Mouse (Mus musculus) activated CD4-positive, CD25-positive, alpha-beta regulatory T cell (primary cell): ENCODE results near the gene Ltf. TPM values are rescaled to one million over a fixed set of nuclear protein-coding genes. Genes with fewer than 3 reads are reported as not detected.

Experiments
- polyA plus RNA-seq, 2 experiments: library from polyadenylated mRNA; unstranded; fragments of 100-300 nt; shearing (Covaris generic); gene quantifications; one replicate each; pipeline ENCODE4 v1.2.1; 2017

Ltf gene
- 1 to 10 TPM in 1 of 2 experiments, not detected in 1; 1.3 TPM for polyA plus RNA-seq

DNA sequence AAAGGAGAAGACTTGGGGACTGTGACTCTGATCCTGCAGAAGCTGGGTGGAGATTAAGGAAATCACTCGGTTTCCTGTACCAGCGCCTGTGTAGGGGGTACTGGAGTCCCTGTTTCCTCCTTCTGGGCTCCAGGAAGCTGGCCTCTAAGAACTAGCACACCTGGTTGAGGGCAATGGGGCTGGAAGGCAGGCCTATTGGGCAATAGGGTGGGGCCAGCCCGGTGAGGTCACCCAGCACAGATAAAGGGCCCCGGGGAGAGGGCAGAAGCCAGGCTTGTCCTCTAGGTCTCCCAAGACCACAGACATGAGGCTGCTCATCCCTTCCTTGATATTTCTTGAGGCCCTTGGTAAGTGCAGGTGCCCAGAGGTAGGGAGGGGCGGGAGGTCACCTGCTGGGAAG is at the start of gene Ltf:
Ltf (plus strand) TSS at position 250 of the 400 bp plus-strand sequence.

DNA sequence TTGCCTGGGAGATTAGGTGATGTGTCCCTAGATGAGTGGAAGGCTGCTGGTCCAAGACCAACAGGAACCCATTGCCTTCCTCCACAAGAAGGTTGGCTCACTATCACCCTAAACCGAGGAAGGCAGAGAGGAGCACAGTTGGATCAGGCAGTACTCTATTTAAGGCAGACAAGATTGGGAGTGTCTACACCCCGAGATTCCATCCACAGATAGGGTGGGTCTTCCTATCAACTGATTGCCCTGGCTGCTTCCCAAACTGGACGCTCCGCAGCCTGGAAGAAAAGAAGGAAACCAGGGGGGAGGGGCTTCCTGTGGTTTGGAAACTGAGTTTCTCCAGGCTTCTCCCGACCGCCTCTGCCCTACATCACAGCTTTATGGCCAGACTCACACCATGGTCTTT is 28.9 kb upstream of the Ltf start, which contains the start of gene Rtp3:
Rtp3 (minus strand) TSS at position 380 of the 400 bp plus-strand sequence.

DNA sequence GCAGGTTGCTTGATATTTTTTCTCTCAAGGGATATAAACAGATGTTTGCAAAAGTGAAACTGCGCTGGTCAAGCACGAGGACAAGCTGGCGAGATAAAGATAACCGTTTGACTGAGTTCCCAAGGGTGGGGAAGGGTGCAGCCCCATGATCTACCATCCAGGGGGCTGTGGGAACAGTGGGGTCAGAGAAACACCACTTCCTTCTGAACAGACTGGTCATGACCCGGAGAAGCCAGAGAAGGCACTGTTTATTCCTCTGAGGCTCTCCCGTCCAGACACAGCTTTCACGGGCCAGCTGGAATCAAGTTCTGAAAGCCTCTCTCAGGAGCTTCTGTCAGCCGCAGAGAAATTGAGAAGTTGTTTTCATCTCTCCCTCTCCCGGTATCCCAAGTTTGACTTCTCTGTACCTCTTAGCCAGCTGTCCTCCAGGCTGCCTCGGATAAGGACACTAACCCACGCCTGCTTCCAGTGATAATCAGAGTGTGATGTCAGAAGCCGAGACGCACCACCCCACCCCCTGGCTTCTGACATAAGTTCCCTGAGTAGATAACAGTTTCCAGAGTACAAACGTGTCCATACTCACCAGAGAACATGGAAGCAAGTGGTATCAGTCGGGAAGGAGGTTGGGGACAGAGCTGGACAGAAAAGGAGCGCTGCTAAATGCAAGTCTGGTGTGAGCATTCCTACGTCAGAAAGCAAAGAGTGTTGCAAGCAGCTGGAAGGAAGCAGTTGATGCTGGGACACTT is 37.9 kb downstream of the Ltf start, which contains the start of gene Ccrl2:
Ccrl2 (minus strand) TSS at position 722 of the 746 bp plus-strand sequence.

Other genes with a start within 250 kb of the Ltf start
- gene Prss42, start 221.1 kb upstream of the Ltf start, polyA plus RNA-seq = not detected
- not detected for gene Prss44, start 205.3 kb upstream of the Ltf start, polyA plus RNA-seq
- under 1 TPM in 1 of 2 experiments, not detected in 1; 0.10 TPM for gene Prss43, start 192.6 kb upstream of the Ltf start, polyA plus RNA-seq
- under 1 TPM in 1 of 2 experiments, not detected in 1; 0.20 TPM for gene Prss45, start 184.7 kb upstream of the Ltf start, polyA plus RNA-seq
- gene Prss46, start 174.8 kb upstream of the Ltf start, polyA plus RNA-seq = not detected
- under 1 TPM in 1 of 2 experiments, not detected in 1; 0.77 TPM for gene Prss50, start 161.3 kb upstream of the Ltf start, polyA plus RNA-seq
- 10 to 100 TPM; 20.6 to 33.1 TPM for gene Als2cl, start 139.4 kb upstream of the Ltf start, polyA plus RNA-seq
- 10 to 100 TPM in 1 of 2 experiments, 1 to 10 TPM in 1; 6.7 to 16.9 TPM for gene Tmie, start 139.2 kb upstream of the Ltf start, polyA plus RNA-seq
- 1 to 10 TPM in 1 of 2 experiments, not detected in 1; 5.1 TPM for gene Fam240a, start 102.4 kb upstream of the Ltf start, polyA plus RNA-seq
- 1 to 10 TPM; 3.3 to 7.6 TPM for gene Tdgf1, start 73.1 kb upstream of the Ltf start, polyA plus RNA-seq
- under 1 TPM in 1 of 2 experiments, not detected in 1; 0.12 TPM for gene Lrrc2, start 67.7 kb upstream of the Ltf start, polyA plus RNA-seq
- gene Rtp3, start 28.7 kb upstream of the Ltf start, polyA plus RNA-seq = not detected
- 10 to 100 TPM in 1 of 2 experiments, 1 to 10 TPM in 1; 6.4 to 28.2 TPM for gene Ccrl2, start 38.2 kb downstream of the Ltf start, polyA plus RNA-seq
- 10 to 100 TPM; 31.1 to 32.0 TPM for gene Lrrfip2, start 98.3 kb downstream of the Ltf start, polyA plus RNA-seq